Mouse (Mus musculus) midbrain, embryonic 15.5 days (tissue): ENCODE measurements at regions not wholly inside any gene's neighbourhood (a gene's known extent, or its start where the extent isn't known, plus 50 kb on each side); places are given as distances from the start of the nearest gene placed in this dataset.

ENCODE experiments used
- ATAC-seq: fragments of 200-750 bp; cut with Nextera tagmentation; replicated peaks from 2 replicates; pipeline ENCODE4 v1.8.0; 2017; ENCODE audit warnings: moderate TSS enrichment
- H3K27ac ChIP-seq: fragments of 300-500 bp; sonication (generic); 2 replicates; pipeline ENCODE4 v1.5.1; 2015; ENCODE audit warnings: mild to moderate bottlenecking, inconsistent platforms
- H3K27me3 ChIP-seq: fragments of 300-500 bp; sonication (generic); replicated peaks from 2 replicates; pipeline ENCODE4 v1.6.1; 2015; ENCODE audit warnings: inconsistent platforms
- H3K36me3 ChIP-seq: fragments of 300-500 bp; sonication (generic); replicated peaks from 2 replicates; pipeline ENCODE4 v1.6.1; 2015; ENCODE audit warnings: inconsistent platforms
- H3K4me1 ChIP-seq: fragments of 300-500 bp; sonication (generic); 2 replicates; pipeline ENCODE4 v1.6.1; 2015; ENCODE audit warnings: inconsistent platforms
- H3K4me2 ChIP-seq: fragments of 300-500 bp; sonication (generic); 2 replicates; pipeline ENCODE4 v1.6.1; 2015; ENCODE audit warnings: inconsistent platforms, mild to moderate bottlenecking, moderate library complexity
- H3K4me3 ChIP-seq: fragments of 300-500 bp; sonication (generic); 2 replicates; pipeline ENCODE4 v1.5.1; 2015; ENCODE audit warnings: mild to moderate bottlenecking, inconsistent platforms
- H3K9ac ChIP-seq: fragments of 300-500 bp; sonication (generic); 2 replicates; pipeline ENCODE4 v1.6.1; 2015; ENCODE audit warnings: mild to moderate bottlenecking, inconsistent platforms
- H3K9me3 ChIP-seq: fragments of 300-500 bp; sonication (generic); 2 replicates; pipeline ENCODE4 v1.6.1; 2016; ENCODE audit warnings: inconsistent platforms
- WGBS: fragments of 180-500 bp; shearing (Covaris S2); methylation state at CpG from one replicate; pipeline ENCODE4 v1.1.7; 2015; ENCODE audit warnings: mixed read lengths; 5-methylcytosine and 5-hydroxymethylcytosine counted together

- H3K27me3 ChIP-seq: no peaks in the 10 kb centered on the region
- H3K9ac ChIP-seq: no peak overlapping the region
- no peak overlapping the region for H3K4me2 ChIP-seq
- H3K4me1 ChIP-seq: no peaks in the 10 kb centered on the region
- H3K27ac ChIP-seq: no peak overlapping the region
- H3K4me3 ChIP-seq: no peak overlapping the region
- H3K36me3 ChIP-seq: no peaks in the 10 kb centered on the region
- H3K9me3 ChIP-seq: no peaks in the 10 kb centered on the region
- WGBS: 89% methylated on average over 3 of the region's 3 CpGs
- no peak for ATAC-seq
Measured at GRCm38 (mm10) chr2:117819701-117820225, 291.9 kb upstream of the Thbs1 start.

- Histone ChIP-seq H3K27ac (no peak overlapping the region), H3K4me2 (no peak overlapping the region), H3K9ac (no peak overlapping the region), H3K4me1 (no peaks in the 10 kb centered on the region), H3K36me3 (no peaks in the 10 kb centered on the region), H3K27me3 (no peaks in the 10 kb centered on the region), H3K9me3 (no peaks in the 10 kb centered on the region), H3K4me3 (no peak overlapping the region)
- ATAC-seq: no peak
Measured at GRCm38 (mm10) chr2:117820708-117821107, 291.0 kb upstream of the Thbs1 start.

GRCm38 (mm10) chr2:117825088-117825487 lies 286.6 kb upstream of the Thbs1 start:
- Histone ChIP-seq H3K4me1 (no peaks in the 10 kb centered on the region), H3K9ac (no peak overlapping the region), H3K4me2 (no peak overlapping the region), H3K36me3 (no peaks in the 10 kb centered on the region), H3K27ac (no peak overlapping the region), H3K4me3 (no peak overlapping the region), H3K9me3 (no peaks in the 10 kb centered on the region), H3K27me3 (no peaks in the 10 kb centered on the region)
- 80% methylated on average over 8 of the region's 8 CpGs for WGBS
- no peak for ATAC-seq

GRCm38 (mm10) chr2:117827278-117827677 lies 284.4 kb upstream of the Thbs1 start:
- Histone ChIP-seq H3K9ac (no peak overlapping the region), H3K4me1 (no peaks in the 10 kb centered on the region), H3K36me3 (no peaks in the 10 kb centered on the region), H3K27me3 (no peaks in the 10 kb centered on the region), H3K27ac (no peak overlapping the region), H3K4me2 (no peak overlapping the region), H3K9me3 (no peaks in the 10 kb centered on the region), H3K4me3 (no peak overlapping the region)
- ATAC-seq: no peak
- WGBS: 87% methylated on average over 3 of the region's 3 CpGs

GRCm38 (mm10) chr2:117838387-117838786 lies 273.3 kb upstream of the Thbs1 start:
- no peaks in the 10 kb centered on the region for H3K36me3 ChIP-seq
- H3K4me3 ChIP-seq: no peak overlapping the region
- H3K27me3 ChIP-seq: no peaks in the 10 kb centered on the region
- no peaks in the 10 kb centered on the region for H3K4me1 ChIP-seq
- 83% methylated on average over 2 of the region's 2 CpGs for WGBS
- H3K4me2 ChIP-seq: no peak overlapping the region
- ATAC-seq: no peak
- H3K9ac ChIP-seq: no peak overlapping the region
- H3K9me3 ChIP-seq: no peaks in the 10 kb centered on the region
- no peak overlapping the region for H3K27ac ChIP-seq

- Histone ChIP-seq H3K9me3 (no peaks in the 10 kb centered on the region), H3K4me1 (no peaks in the 10 kb centered on the region), H3K36me3 (no peaks in the 10 kb centered on the region), H3K27ac (no peak overlapping the region), H3K4me3 (no peak overlapping the region), H3K4me2 (no peak overlapping the region), H3K9ac (no peak overlapping the region), H3K27me3 (no peaks in the 10 kb centered on the region)
- no peak for ATAC-seq
- 83% methylated on average over 1 of the region's 1 CpGs for WGBS
Measured at GRCm38 (mm10) chr2:117840406-117840805, 271.3 kb upstream of the Thbs1 start.

- Histone ChIP-seq H3K9ac (no peak overlapping the region), H3K4me2 (no peak overlapping the region), H3K4me1 (no peaks in the 10 kb centered on the region), H3K9me3 (no peaks in the 10 kb centered on the region), H3K36me3 (no peaks in the 10 kb centered on the region), H3K4me3 (no peak overlapping the region), H3K27me3 (no peaks in the 10 kb centered on the region), H3K27ac (no peak overlapping the region)
- no peak for ATAC-seq
- 84% methylated on average over 1 of the region's 1 CpGs for WGBS
Measured at GRCm38 (mm10) chr2:117842309-117842986, 269.2 kb upstream of the Thbs1 start.

GRCm38 (mm10) chr2:117852442-117852841 lies 259.2 kb upstream of the Thbs1 start:
- H3K9ac ChIP-seq: no peak overlapping the region
- no peak overlapping the region for H3K4me3 ChIP-seq
- H3K4me2 ChIP-seq: no peak overlapping the region
- no peaks in the 10 kb centered on the region for H3K36me3 ChIP-seq
- 84% methylated on average over 1 of the region's 1 CpGs for WGBS
- no peaks in the 10 kb centered on the region for H3K4me1 ChIP-seq
- no peaks in the 10 kb centered on the region for H3K27me3 ChIP-seq
- H3K9me3 ChIP-seq: no peaks in the 10 kb centered on the region
- H3K27ac ChIP-seq: no peak overlapping the region
- ATAC-seq: no peak

- no peak overlapping the region for H3K9ac ChIP-seq
- H3K9me3 ChIP-seq: no peaks in the 10 kb centered on the region
- H3K4me2 ChIP-seq: no peak overlapping the region
- H3K4me1 ChIP-seq: no peaks in the 10 kb centered on the region
- H3K27ac ChIP-seq: no peak overlapping the region
- no peaks in the 10 kb centered on the region for H3K36me3 ChIP-seq
- H3K27me3 ChIP-seq: no peaks in the 10 kb centered on the region
- no peak for ATAC-seq
- 39% methylated on average over 3 of the region's 3 CpGs for WGBS
- no peak overlapping the region for H3K4me3 ChIP-seq
Measured at GRCm38 (mm10) chr2:117862301-117862700, 249.4 kb upstream of the Thbs1 start.

GRCm38 (mm10) chr2:117865119-117865518 lies 246.6 kb upstream of the Thbs1 start:
- H3K27ac ChIP-seq: no peak overlapping the region
- no peaks in the 10 kb centered on the region for H3K36me3 ChIP-seq
- H3K9ac ChIP-seq: no peak overlapping the region
- H3K27me3 ChIP-seq: no peaks in the 10 kb centered on the region
- WGBS: 84% methylated on average over 1 of the region's 1 CpGs
- H3K9me3 ChIP-seq: no peaks in the 10 kb centered on the region
- no peak overlapping the region for H3K4me3 ChIP-seq
- H3K4me2 ChIP-seq: no peak overlapping the region
- no peaks in the 10 kb centered on the region for H3K4me1 ChIP-seq
- ATAC-seq: no peak

- Histone ChIP-seq H3K4me3 (no peak overlapping the region), H3K36me3 (no peaks in the 10 kb centered on the region), H3K9me3 (no peaks in the 10 kb centered on the region), H3K27me3 (no peaks in the 10 kb centered on the region), H3K4me1 (no peaks in the 10 kb centered on the region), H3K27ac (no peak overlapping the region), H3K4me2 (no peak overlapping the region), H3K9ac (no peak overlapping the region)
- 71% methylated on average over 4 of the region's 4 CpGs for WGBS
- no peak for ATAC-seq
Measured at GRCm38 (mm10) chr2:117866946-117867345, 244.7 kb upstream of the Thbs1 start.

GRCm38 (mm10) chr2:117867409-117867808 lies 244.3 kb upstream of the Thbs1 start:
- Histone ChIP-seq H3K9me3 (no peaks in the 10 kb centered on the region), H3K27me3 (no peaks in the 10 kb centered on the region), H3K36me3 (no peaks in the 10 kb centered on the region), H3K9ac (no peak overlapping the region), H3K27ac (no peak overlapping the region), H3K4me3 (no peak overlapping the region), H3K4me2 (no peak overlapping the region), H3K4me1 (no peaks in the 10 kb centered on the region)
- no peak for ATAC-seq
- 26% methylated on average over 3 of the region's 3 CpGs for WGBS

- no peak for ATAC-seq
- H3K9ac ChIP-seq: no peak overlapping the region
- no peak overlapping the region for H3K27ac ChIP-seq
- H3K4me3 ChIP-seq: no peak overlapping the region
- no peaks in the 10 kb centered on the region for H3K36me3 ChIP-seq
- H3K9me3 ChIP-seq: no peaks in the 10 kb centered on the region
- H3K4me1 ChIP-seq: no peaks in the 10 kb centered on the region
- WGBS: 98% methylated on average over 1 of the region's 1 CpGs
- H3K27me3 ChIP-seq: no peaks in the 10 kb centered on the region
- H3K4me2 ChIP-seq: no peak overlapping the region
Measured at GRCm38 (mm10) chr2:117868857-117869256, 242.8 kb upstream of the Thbs1 start.
